Mouse (Mus musculus): ENCODE data around the gene Gm15093.
"Not testable (repeated sequence)": the region's sequence is repeated elsewhere in the genome, so short reads cannot be mapped to it uniquely, and the experiment has no call there.

Gene Gm15093

DNA sequence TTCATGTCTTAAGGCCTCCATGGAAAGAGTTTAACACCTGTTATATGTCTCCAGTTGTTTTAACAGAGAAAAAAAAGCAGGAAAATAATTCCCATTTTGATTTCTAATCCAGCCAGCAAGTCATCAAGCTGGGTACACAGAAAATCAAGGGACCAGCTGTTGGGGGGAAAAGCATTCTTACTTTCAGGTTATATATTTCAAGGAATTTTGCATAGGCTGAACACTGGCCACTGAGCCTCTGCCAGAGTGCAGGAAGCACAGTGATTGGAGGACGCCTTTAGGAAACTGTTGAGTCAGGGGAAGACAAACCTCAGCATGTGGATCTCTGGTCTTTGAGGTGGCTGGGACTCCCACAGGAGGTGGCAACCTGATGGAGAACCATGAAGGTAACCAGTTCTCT is at the start of gene Gm15093:
Gene Gm15093, plus strand, starts transcription at position 301 of the 400 bp plus-strand sequence.
- DNase-seq = not testable (repeated sequence)

Data from lung, postnatal 14 days (tissue).